Mouse (Mus musculus) limb, embryonic 15.5 days (tissue): ENCODE results near the gene Gapdhs. TPM values are rescaled to one million over a fixed set of nuclear protein-coding genes. Genes with fewer than 3 reads are reported as not detected.
"Not testable (repeated sequence)": the region's sequence is repeated elsewhere in the genome, so short reads cannot be mapped to it uniquely, and the experiment has no call there.

Source experiments
- ATAC-seq: fragments of 200-750 bp; cut with Nextera tagmentation; 2 replicates; pipeline ENCODE4 v1.8.0; 2017; ENCODE audit warnings: low read depth, moderate TSS enrichment; ENCODE audit not compliant: insufficient number of reproducible peaks, low FRiP score, low TSS enrichment
- H3K27ac ChIP-seq: fragments of 300-500 bp; sonication (generic); 2 replicates; pipeline ENCODE4 v1.5.1; 2015; ENCODE audit warnings: moderate library complexity, mild to moderate bottlenecking, inconsistent platforms
- H3K27me3 ChIP-seq: fragments of 300-500 bp; sonication (generic); 2 replicates; pipeline ENCODE4 v1.6.1; 2015; ENCODE audit warnings: inconsistent platforms
- H3K36me3 ChIP-seq: fragments of 300-500 bp; sonication (generic); 2 replicates; pipeline ENCODE4 v1.6.1; 2015; ENCODE audit warnings: inconsistent platforms
- H3K4me1 ChIP-seq: fragments of 300-500 bp; sonication (generic); 2 replicates; pipeline ENCODE4 v1.6.1; 2015; ENCODE audit warnings: inconsistent platforms
- H3K4me2 ChIP-seq: fragments of 300-500 bp; sonication (generic); 2 replicates; pipeline ENCODE4 v1.6.1; 2015; ENCODE audit warnings: mild to moderate bottlenecking, inconsistent platforms
- H3K4me3 ChIP-seq: fragments of 300-500 bp; sonication (generic); 2 replicates; pipeline ENCODE4 v1.5.1; 2015; ENCODE audit warnings: mild to moderate bottlenecking, inconsistent platforms
- H3K9ac ChIP-seq: fragments of 300-500 bp; sonication (generic); 2 replicates; pipeline ENCODE4 v1.6.1; 2015; ENCODE audit warnings: inconsistent platforms
- H3K9me3 ChIP-seq: fragments of 300-500 bp; sonication (generic); 2 replicates; pipeline ENCODE4 v1.6.1; 2016; ENCODE audit warnings: inconsistent platforms
- WGBS: fragments of 180-500 bp; shearing (Covaris S2); methylation state at CpG from one replicate; pipeline ENCODE4 v1.1.7; 2015; 5-methylcytosine and 5-hydroxymethylcytosine counted together
- polyA plus RNA-seq: library from polyadenylated mRNA; unstranded; fragments of >200 nt; fragmentation: Nextera tagmentation; extraction: Ambion mirVana; gene quantifications from 2 replicates; pipeline ENCODE4 v1.2.1, GENCODE M21; 2015

Gene Gapdhs
- polyA plus RNA-seq, 1 experiment from 2014 or later, result 0.52 TPM

DNA sequence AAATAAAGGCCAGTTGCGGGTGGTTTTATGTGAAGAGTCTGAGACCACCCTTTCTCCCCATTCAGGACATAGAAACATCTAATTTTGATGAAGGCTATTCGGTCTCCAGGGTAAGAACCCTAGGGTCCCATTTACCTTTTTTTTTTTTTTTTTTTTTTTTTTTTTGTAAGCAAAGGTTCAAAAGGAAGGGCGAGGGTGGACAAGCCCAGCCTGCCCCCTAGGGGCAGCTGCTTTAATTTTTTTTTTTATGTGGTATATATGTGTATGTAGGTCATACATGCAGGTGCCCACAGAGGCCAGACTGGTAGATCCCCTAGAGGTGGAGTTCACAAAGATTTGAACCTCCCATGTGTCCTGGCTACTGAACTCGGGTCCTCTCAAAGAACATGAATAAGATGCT lies 22.9 kb upstream of the Gapdhs start:
- no peak overlapping the region for H3K4me2 ChIP-seq
- no peak overlapping the region for H3K4me3 ChIP-seq
- 0 out of 2 replicates have a peak, but pooled peaks cover 3% of the 10 kb centered on the region for H3K4me1 ChIP-seq
- no peaks in the 10 kb centered on the region for H3K9me3 ChIP-seq
- no peak for ATAC-seq
- WGBS, result 84% methylated on average over 4 of the region's 4 CpGs
- H3K9ac ChIP-seq, result no peak overlapping the region
- H3K27ac ChIP-seq, result no peak overlapping the region
- H3K27me3 ChIP-seq, result peaks cover 14% of the 10 kb centered on the region
- no peaks in the 10 kb centered on the region for H3K36me3 ChIP-seq

DNA sequence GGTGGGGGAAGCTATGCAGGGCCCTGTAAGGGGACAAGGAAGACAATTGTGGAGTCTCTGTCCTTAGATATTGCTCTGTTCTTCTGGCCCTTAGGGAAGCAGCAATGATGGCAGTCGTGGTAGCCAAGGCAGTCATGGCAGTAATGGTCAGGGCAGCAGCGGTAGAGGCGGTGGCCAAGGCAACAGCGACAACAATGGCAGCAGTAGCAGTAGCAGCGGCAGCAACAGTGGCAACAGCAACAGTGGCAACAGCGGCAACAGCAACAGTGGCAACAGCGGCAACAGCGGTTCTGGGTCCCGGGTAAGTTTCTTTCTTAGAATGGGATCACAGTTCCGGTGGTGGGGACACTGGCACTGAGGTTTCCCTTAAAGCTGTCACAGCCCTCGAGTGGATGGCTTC lies 21.7 kb upstream of the Gapdhs start:
- WGBS, result 38% methylated on average over 11 of the region's 11 CpGs
- H3K4me3 ChIP-seq, result peak overlapping the region; percentile 8; the same call in 1 of the 2 replicates

DNA sequence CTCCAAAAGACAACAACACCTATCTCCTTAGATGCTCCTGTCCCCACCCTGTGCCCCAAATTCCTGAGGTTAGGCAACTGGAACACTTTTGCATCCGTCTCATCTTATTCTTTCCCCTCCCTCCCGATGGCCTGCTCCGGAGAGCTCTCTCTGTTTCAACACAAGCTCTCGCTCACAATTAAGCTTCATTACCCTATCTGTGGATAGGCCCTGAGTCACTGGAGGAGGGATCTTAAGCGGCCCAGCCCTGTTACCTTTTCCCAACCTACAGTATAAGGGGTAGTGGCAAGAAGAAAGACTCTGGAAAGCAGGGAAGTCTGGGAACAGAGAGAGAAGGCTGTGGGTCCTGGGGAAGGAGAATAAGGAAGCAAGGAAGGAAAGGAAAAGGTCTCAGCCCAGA lies 20.0 kb upstream of the Gapdhs start, which contains the start of gene Dmkn:
Dmkn (plus strand) TSS at position 301 of the 400 bp plus-strand sequence.
- H3K4me1 ChIP-seq, result no peaks in the 10 kb centered on the region
- H3K27me3 ChIP-seq, result peaks cover 8% of the 10 kb centered on the region
- 39% methylated on average over 5 of the region's 5 CpGs for WGBS
- ATAC-seq, result no peak
- no peaks in the 10 kb centered on the region for H3K9me3 ChIP-seq
- peak within 1 kb of the TSS; percentile 30; the same call in 1 of the 2 replicates for H3K27ac ChIP-seq
- no peak within 1 kb of the TSS for H3K9ac ChIP-seq
- H3K4me2 ChIP-seq, result no peak within 1 kb of the TSS
- H3K4me3 ChIP-seq, result peak within 1 kb of the TSS; percentile 15; the same call in 1 of the 2 replicates
- no peaks in the 10 kb centered on the region for H3K36me3 ChIP-seq

More for the DNA sequence above, 21.7 kb upstream of the Gapdhs start:
- Histone ChIP-seq H3K4me1 (0 out of 2 replicates have a peak, but pooled peaks cover 3% of the 10 kb centered on the region), H3K27ac (no peak overlapping the region), H3K9me3 (no peaks in the 10 kb centered on the region), H3K36me3 (no peaks in the 10 kb centered on the region), H3K9ac (no peak overlapping the region), H3K27me3 (peaks cover 14% of the 10 kb centered on the region), H3K4me2 (0 out of 2 replicates have a peak overlapping the region, but pooled peaks have one; percentile 15)
- ATAC-seq, result no peak

DNA sequence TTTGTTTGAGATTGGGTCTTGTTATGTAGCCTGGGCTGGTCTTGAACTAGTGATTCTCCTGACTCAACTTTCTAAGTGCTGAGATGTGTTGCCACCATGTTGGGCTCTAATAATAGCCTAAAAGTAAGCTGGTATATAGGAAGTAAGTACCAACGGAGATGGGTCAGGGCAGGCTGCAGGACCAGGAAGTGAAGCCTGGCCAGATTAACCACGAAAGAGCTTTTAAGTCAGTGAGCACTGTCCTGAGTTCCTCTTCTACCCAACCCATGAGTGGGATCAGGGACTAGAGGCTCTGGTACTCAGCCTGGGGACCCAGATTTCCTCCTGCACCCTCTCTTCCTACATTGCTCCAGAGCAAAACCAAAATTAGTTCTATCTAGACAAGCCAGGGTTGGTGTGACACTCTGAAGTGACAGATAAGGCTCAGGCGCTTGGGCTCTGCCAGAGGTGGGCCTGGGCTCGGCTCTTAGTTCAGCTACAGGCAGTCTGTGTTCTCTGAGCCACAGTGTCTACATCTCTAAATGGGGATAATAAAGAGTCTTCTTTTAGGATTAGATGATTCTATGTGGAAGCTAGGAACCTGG lies 18.4 kb upstream of the Gapdhs start:
- Histone ChIP-seq H3K36me3 (no peaks in the 10 kb centered on the region), H3K27ac (no peak overlapping the region), H3K4me1 (no peaks in the 10 kb centered on the region), H3K9ac (no peak overlapping the region), H3K4me2 (no peak overlapping the region), H3K4me3 (no peak overlapping the region), H3K27me3 (peaks cover 8% of the 10 kb centered on the region), H3K9me3 (no peaks in the 10 kb centered on the region)
- WGBS, result 69% methylated on average over 4 of the region's 4 CpGs
- no peak for ATAC-seq

DNA sequence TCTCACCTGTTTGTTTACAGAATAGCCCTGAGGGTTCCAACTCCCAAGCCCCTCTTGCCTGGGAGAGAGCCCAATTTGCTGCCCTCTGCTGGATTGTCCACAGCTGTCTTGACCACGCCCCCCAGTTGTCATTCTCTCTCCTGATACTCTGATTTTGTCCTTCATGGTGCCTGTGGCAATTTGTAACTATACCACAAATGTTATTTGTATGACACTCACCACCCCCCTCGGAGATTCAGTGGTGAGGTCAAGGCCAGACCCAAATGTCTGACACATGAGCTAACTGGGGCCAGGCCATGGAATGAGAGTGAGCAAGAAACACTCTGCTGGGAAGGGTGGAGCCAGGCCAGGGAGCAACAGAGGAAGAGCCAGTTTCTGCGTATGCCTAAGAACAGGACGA lies 15.4 kb upstream of the Gapdhs start:
- Histone ChIP-seq H3K9me3 (peaks cover 5% of the 10 kb centered on the region; the same call in 1 of the 2 replicates), H3K27ac (no peak overlapping the region), H3K9ac (no peak overlapping the region), H3K27me3 (peaks cover 2% of the 10 kb centered on the region; the same call in 1 of the 2 replicates), H3K4me3 (no peak overlapping the region), H3K4me2 (no peak overlapping the region), H3K4me1 (no peaks in the 10 kb centered on the region), H3K36me3 (peaks cover 26% of the 10 kb centered on the region)
- ATAC-seq, result no peak
- 26% methylated on average over 4 of the region's 4 CpGs for WGBS

DNA sequence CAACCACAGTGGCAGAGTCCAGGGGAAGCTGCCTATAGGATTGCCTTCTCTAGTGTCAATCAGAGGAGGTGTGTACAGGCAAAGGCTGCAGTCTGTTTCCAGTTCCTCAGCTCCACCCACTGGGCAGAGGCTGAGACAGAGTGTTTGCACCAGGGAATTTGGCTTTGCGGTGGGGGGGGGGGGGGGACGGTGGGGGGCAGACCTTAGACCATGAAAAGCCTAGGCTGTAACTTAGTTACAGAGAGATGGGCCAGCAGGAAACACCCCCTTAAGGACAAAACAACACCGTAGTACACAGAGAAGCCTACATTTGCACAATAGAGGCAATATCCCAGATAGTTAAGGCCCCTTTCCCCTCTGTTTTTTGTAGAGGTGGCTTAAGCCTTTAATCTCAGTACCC lies 13.5 kb upstream of the Gapdhs start:
- Histone ChIP-seq H3K9me3 (peaks cover 5% of the 10 kb centered on the region; the same call in 1 of the 2 replicates), H3K4me1 (no peaks in the 10 kb centered on the region), H3K36me3 (peaks cover 29% of the 10 kb centered on the region), H3K27ac (no peak overlapping the region), H3K4me2 (no peak overlapping the region), H3K27me3 (no peaks in the 10 kb centered on the region), H3K4me3 (no peak overlapping the region), H3K9ac (no peak overlapping the region)
- ATAC-seq, result no peak
- 72% methylated on average over 3 of the region's 3 CpGs for WGBS

DNA sequence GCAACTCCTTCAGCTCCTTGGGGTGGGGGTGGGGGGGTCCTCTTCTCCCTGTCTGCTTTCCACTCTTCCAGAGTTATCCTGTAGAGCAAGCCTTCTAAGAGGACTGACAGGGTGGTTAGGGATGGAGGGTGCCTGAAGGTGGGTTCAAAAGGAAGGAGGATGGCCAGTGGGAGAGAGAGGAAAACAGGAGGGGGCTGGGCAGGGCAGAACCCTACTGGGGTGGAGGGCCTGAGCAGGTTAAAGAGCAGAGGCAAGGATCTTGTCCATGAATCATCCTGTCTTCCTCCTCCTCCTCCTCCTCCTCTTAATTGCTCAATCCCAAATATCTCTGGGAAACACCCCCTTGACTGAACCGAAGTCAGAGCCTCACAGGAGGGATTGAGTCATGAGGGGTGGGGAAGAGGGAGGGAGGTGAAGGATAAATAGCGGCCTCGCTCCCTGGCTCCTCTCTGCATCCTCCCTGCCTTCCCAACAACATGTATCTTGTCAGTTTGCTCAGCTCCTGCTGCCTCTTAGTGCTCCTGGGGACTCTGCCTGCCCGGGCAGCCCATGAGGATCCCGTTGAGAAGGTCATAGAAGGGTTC lies 7.7 kb upstream of the Gapdhs start, which contains the start of gene Sbsn:
Sbsn (plus strand) TSS at position 386 of the 584 bp plus-strand sequence.
- H3K4me3 ChIP-seq, result no peak within 1 kb of the TSS
- no peaks in the 10 kb centered on the region for H3K4me1 ChIP-seq
- H3K36me3 ChIP-seq, result peaks cover 25% of the 10 kb centered on the region
- no peak within 1 kb of the TSS for H3K4me2 ChIP-seq
- H3K9ac ChIP-seq, result no peak within 1 kb of the TSS
- 55% methylated on average over 4 of the region's 5 CpGs for WGBS
- ATAC-seq, result no peak
- no peaks in the 10 kb centered on the region for H3K27me3 ChIP-seq
- peak within 1 kb of the TSS; percentile 65; the same call in 1 of the 2 replicates for H3K27ac ChIP-seq
- H3K9me3 ChIP-seq, result peaks cover 5% of the 10 kb centered on the region; the same call in 1 of the 2 replicates

DNA sequence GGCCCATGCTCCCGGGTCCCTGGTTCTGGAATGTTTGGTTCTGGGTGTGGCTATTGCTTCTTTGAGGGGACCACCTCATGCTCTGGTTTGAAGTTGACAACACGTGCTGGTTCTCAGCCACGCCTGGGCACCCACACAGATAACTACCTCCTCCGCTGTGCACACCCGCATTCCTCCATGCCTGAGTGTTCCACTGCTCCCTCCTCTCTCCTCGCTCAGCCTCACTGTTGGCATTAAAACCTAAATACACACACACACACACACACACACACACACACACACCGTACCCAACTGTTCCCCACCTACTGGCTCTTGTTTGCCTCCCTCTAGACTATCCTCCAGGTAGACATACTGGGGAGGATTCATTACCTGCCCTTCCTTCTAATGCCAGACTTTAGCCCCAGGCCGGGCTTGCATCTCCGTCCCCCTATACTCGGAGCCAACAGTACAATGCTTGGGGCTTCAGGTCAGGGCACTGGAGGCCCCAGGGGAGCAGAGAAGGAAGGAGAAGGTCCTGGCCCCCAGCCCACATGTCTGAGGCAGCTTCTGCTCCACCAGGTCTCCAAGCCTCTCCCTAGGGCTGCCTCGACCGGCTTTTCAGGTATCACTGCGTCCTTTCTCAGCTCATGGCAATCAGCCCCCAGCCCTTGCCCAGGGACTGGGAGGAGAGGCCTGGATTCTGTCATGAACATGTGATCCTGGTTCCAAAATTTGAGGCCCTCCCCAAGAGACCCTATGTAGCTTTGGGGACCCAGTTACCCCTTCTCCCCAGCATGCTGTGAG lies 6.5 kb upstream of the Gapdhs start:
- no peak overlapping the region for H3K9ac ChIP-seq
- H3K9me3 ChIP-seq, result peaks cover 3% of the 10 kb centered on the region; the same call in 1 of the 2 replicates
- peak; percentile 52; the same call in 1 of the 2 replicates for ATAC-seq
- no peaks in the 10 kb centered on the region for H3K27me3 ChIP-seq
- H3K4me1 ChIP-seq, result no peaks in the 10 kb centered on the region
- H3K36me3 ChIP-seq, result peaks cover 14% of the 10 kb centered on the region
- 73% methylated on average over 13 of the region's 13 CpGs for WGBS
- H3K4me3 ChIP-seq, result no peak overlapping the region
- H3K4me2 ChIP-seq, result no peak overlapping the region
- peak overlapping the region; percentile 65 for H3K27ac ChIP-seq

DNA sequence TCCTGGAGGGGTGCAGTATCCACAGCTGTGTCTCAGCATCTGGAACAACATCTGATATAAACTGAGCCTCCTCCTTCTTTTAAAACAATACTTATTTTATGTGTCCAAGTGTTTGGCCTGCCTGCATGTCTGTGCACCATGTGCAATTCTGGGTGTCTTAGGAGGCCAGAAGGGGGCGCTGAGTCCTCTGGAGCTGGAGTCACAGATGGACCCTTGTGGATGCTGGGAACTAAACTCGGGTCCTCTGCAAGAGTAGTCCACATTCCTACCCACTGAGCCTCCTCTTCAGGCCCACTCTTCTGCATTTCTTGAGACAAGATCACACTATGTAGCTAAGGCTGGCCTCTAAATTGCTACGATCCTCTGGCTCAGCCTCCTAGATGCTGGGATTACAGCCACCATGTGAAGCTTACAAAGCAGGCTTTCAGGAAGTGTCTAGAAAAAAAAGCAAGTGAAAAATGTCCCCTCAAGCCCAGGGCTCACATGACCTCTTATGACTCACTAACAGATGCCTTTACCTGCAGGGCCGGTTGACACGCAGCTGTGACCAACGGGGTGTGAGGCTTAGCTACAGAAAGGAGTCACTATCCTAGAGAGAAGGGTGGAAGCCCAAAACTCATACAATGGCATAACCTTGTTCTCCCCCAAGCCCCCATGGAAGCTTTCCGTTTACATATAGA lies 4.2 kb upstream of the Gapdhs start:
- 83% methylated on average over 7 of the region's 7 CpGs for WGBS

DNA sequence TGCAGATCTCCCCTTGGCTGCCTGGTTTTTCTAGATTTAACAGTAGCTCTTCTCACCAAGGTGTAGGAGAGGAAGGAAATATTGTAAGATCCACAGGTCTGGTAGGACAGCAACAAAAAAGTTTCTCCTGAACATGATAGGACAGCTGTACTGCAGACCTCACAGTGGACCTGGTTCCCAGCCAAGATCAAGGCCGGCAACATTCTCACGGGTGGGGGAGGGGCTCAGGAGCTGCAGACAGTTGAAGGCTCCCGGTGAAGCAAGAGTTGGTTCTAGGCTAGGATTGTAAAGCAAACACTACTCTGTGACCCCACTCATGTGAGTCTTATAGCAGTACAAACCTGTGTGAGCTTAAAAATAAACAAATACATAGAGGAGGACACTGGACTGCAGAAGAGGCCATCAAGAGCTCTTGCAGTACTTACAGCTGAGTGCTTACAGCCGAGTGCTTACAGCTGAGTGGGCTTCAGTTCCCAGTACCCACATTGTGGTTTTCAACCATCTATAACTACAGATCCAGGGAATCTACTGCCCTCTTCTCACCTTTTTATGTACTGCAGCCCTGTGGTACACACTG lies 629 bp upstream of the Gapdhs start:
- WGBS, result 28% methylated on average over 4 of the region's 4 CpGs
- H3K4me1 ChIP-seq, result peaks cover 6% of the 10 kb centered on the region; the same call in 1 of the 2 replicates
- ATAC-seq, result no peak

More for the DNA sequence above, 4.2 kb upstream of the Gapdhs start:
- Histone ChIP-seq H3K27ac (no peak overlapping the region), H3K36me3 (no peaks in the 10 kb centered on the region), H3K9ac (no peak overlapping the region), H3K4me2 (no peak overlapping the region), H3K9me3 (no peaks in the 10 kb centered on the region), H3K4me1 (peaks cover 6% of the 10 kb centered on the region; the same call in 1 of the 2 replicates), H3K27me3 (no peaks in the 10 kb centered on the region), H3K4me3 (no peak overlapping the region)
- no peak for ATAC-seq

DNA sequence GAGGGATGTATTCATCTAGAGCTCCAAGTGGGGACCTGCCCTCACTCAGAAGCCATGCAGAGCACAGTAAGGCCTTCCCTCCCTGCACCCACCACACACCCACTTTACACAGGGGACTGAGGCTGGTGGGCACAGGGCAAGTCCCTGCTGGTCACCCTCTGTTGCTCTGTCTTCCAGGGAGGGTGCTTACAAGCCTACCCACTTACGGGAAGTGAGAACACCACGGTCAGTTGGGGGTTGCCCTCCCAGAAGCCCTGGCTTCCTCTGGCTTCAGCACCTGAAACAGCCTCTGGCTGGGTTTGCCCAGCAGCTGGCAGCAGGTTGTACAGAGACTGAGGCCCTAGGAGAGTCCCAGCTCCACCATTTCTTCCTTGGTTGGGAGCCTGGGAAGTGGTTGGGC lies 911 bp downstream of the Gapdhs start:
- H3K4me1 ChIP-seq, H3K9me3 ChIP-seq, H3K9ac ChIP-seq, H3K4me3 ChIP-seq, ATAC-seq, H3K27me3 ChIP-seq, H3K4me2 ChIP-seq, H3K27ac ChIP-seq, H3K36me3 ChIP-seq: not testable (repeated sequence)
- WGBS, result 89% methylated on average over 2 of the region's 2 CpGs

More for the DNA sequence above, 629 bp upstream of the Gapdhs start:
- no peak overlapping the region for H3K4me3 ChIP-seq
- H3K27ac ChIP-seq, result no peak overlapping the region
- H3K27me3 ChIP-seq, result no peaks in the 10 kb centered on the region
- no peak overlapping the region for H3K4me2 ChIP-seq
- H3K9ac ChIP-seq, result no peak overlapping the region
- H3K36me3 ChIP-seq, result 0 out of 2 replicates have a peak, but pooled peaks cover 3% of the 10 kb centered on the region
- H3K9me3 ChIP-seq, result no peaks in the 10 kb centered on the region
